Mouse (Mus musculus): ENCODE results near the gene Ap5z1. TPM values are rescaled to one million over a fixed set of nuclear protein-coding genes. Genes with fewer than 3 reads are reported as not detected.

The Ap5z1 gene
- 1 to 10 TPM; 4.3 to 4.8 TPM for total RNA-seq (2021)
- long read RNA-seq, experiment 1, transcript Ap5z1-201 (17 exons, 3,689 nt), result major isoform, 6 of 17 reads
- long read RNA-seq, experiment 1, partial matches to known transcripts, result 2 of 17 reads
- long read RNA-seq, experiment 1, other reads (novel, unspliced or antisense), result 8 of 17 reads
- long read RNA-seq, experiment 2, transcript Ap5z1-201 (17 exons, 3,689 nt), result major isoform, 9 of 13 reads
- long read RNA-seq, experiment 2, partial matches to known transcripts, result 1 of 13 reads
- long read RNA-seq, experiment 2, other reads (novel, unspliced or antisense), result 2 of 13 reads

- DNase-seq, result peak; percentile 86
These were observed at the start of gene Ap5z1 for GRCm38 (mm10) chr5:142463461-142464454. Gene Ap5z1 (plus strand): TSS chr5:142463944.

- DNase-seq, result no peak
These were observed 48.3 kb upstream of the Ap5z1 start for GRCm38 (mm10) chr5:142415401-142415800.

- no peak for DNase-seq
These were observed 47.5 kb upstream of the Ap5z1 start for GRCm38 (mm10) chr5:142416070-142416775.

GRCm38 (mm10) chr5:142417104-142417503, 46.6 kb upstream of the Ap5z1 start:
- DNase-seq, result no peak

- DNase-seq, result no peak
These were observed 45.9 kb upstream of the Ap5z1 start for GRCm38 (mm10) chr5:142417876-142418275.

- DNase-seq, result no peak
These were observed 45.3 kb upstream of the Ap5z1 start for GRCm38 (mm10) chr5:142418419-142418818.

- no peak for DNase-seq
These were observed 43.4 kb upstream of the Ap5z1 start for GRCm38 (mm10) chr5:142420317-142420716.

GRCm38 (mm10) chr5:142420920-142421319, 42.8 kb upstream of the Ap5z1 start:
- no peak for DNase-seq

- no peak for DNase-seq
These were observed 41.9 kb upstream of the Ap5z1 start for GRCm38 (mm10) chr5:142421886-142422285.

GRCm38 (mm10) chr5:142423141-142423540, 40.6 kb upstream of the Ap5z1 start:
- no peak for DNase-seq

GRCm38 (mm10) chr5:142423701-142424100, 40.0 kb upstream of the Ap5z1 start:
- no peak for DNase-seq

GRCm38 (mm10) chr5:142424627-142425349, 39.0 kb upstream of the Ap5z1 start:
- DNase-seq, result peak; percentile 63

GRCm38 (mm10) chr5:142426476-142426875, 37.3 kb upstream of the Ap5z1 start:
- DNase-seq, result no peak

GRCm38 (mm10) chr5:142427876-142428275, 35.9 kb upstream of the Ap5z1 start:
- no peak for DNase-seq

GRCm38 (mm10) chr5:142428691-142429090, 35.1 kb upstream of the Ap5z1 start:
- no peak for DNase-seq

GRCm38 (mm10) chr5:142431029-142431428, 32.7 kb upstream of the Ap5z1 start:
- no peak for DNase-seq

GRCm38 (mm10) chr5:142431811-142432434, 31.8 kb upstream of the Ap5z1 start:
- DNase-seq, result peak; percentile 42

GRCm38 (mm10) chr5:142432695-142433094, 31.0 kb upstream of the Ap5z1 start:
- no peak for DNase-seq

GRCm38 (mm10) chr5:142434052-142434451, 29.7 kb upstream of the Ap5z1 start:
- DNase-seq, result no peak

GRCm38 (mm10) chr5:142435736-142436135, 28.0 kb upstream of the Ap5z1 start:
- no peak for DNase-seq

GRCm38 (mm10) chr5:142438380-142438938, 25.3 kb upstream of the Ap5z1 start:
- DNase-seq, result no peak

All from gastrocnemius, postnatal 10 days (tissue).